Mouse (Mus musculus) right cerebral cortex, adult 18-20 months (tissue): ENCODE data around the gene Ace3.

Experiments used
- DNase-seq: peaks from one replicate; pipeline ENCODE4 v3.0.0; 2022; ENCODE audit warnings: mixed read lengths

Ace3 gene

DNA sequence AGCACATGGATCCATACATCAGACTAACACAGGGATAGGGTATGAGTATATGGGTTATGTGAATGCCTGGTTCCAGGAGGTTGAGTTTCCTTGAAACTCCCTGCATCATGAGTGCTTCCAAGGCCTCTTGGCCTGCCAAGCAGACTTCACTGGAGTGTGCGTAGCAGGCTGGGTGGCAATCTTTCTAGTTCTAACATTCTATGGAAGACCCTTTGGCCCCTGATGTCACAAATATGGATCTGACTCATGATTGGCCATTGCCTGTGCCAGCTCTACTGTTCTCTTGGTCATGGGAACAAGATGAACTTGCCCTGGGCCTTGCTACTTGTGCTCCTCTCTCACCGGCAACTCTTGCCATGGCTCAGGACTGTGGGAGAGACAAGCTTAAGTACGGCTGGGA is at the start of gene Ace3:
Ace3 (plus strand) TSS at position 301 of the 400 bp plus-strand sequence.
- no peak for DNase-seq

GRCm38 (mm10) chr11:105944770-105945672 is 49.5 kb upstream of the Ace3 start:
- no peak for DNase-seq

- DNase-seq: no peak
Measured at GRCm38 (mm10) chr11:105946694-105947154, 47.8 kb upstream of the Ace3 start.

DNA sequence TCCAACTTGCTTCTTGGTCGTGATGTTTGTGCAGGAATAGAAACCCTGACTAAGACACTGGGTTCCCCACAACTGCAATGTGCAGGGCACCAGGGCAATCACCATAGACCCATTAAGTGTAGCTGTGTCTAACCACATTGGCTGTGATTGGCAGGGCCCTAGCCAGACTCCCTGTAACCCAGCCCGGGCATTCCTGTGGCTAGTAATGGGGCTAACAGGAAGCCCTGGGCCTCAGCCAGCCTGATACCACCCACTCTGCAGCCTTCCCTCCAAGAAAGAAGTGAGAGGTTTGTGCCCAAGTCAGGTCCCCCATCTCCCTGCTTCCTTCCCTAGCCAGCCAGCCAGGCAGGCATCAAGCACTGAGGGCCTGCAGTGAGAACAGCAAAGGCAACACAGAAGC is 46.2 kb upstream of the Ace3 start:
- no peak for DNase-seq

DNA sequence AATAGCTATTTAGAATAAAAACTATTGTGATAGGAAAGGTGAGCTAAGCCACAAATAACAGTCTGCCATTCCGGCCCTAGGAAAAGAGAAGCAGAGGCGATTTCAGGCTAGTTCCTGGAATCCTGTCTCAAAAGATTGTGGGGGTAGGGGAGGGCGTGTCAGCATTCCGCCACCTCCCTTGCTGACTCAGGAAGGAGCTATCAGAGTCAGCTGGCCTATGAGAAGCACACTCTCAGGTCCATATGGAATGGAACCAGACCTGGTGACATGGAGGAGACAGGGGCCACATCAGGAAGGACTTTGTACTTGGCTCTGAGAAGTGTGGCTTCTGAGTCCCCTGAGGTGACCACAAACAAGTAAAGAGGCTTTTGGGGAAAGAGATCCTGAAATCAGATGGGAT is 44.0 kb upstream of the Ace3 start:
- no peak for DNase-seq

- no peak for DNase-seq
Measured at GRCm38 (mm10) chr11:105951601-105952044, 42.9 kb upstream of the Ace3 start.

- no peak for DNase-seq
Measured at GRCm38 (mm10) chr11:105952111-105952510, 42.4 kb upstream of the Ace3 start.

DNA sequence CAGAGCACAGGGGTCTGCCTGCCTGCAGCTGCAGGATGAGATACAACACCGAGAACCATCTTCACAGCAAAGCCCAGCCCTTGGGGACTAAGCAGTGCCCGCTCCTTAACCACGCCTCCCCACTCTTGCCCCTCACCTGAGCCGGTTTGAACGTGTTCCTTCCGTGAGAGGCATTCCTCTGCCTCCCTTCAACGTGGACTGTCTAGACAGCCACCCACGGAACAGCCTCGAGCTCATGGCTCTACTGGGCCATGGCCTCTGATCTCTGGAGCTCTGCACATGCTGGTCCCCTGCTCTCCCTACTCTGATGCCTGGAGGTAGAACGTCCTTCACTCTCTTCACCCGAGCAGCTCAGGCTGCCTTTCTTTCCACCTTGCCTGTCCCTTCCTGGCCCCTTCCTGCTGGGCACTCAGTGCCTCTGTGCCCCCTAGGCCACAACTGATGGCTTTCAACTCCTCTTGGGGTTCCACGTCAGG is 41.5 kb upstream of the Ace3 start, which contains the start of gene Cyb561:
Cyb561 (minus strand) TSS at position 426 of the 476 bp plus-strand sequence.
- no peak for DNase-seq

- no peak for DNase-seq
Measured at GRCm38 (mm10) chr11:105953402-105953801, 41.1 kb upstream of the Ace3 start.

DNA sequence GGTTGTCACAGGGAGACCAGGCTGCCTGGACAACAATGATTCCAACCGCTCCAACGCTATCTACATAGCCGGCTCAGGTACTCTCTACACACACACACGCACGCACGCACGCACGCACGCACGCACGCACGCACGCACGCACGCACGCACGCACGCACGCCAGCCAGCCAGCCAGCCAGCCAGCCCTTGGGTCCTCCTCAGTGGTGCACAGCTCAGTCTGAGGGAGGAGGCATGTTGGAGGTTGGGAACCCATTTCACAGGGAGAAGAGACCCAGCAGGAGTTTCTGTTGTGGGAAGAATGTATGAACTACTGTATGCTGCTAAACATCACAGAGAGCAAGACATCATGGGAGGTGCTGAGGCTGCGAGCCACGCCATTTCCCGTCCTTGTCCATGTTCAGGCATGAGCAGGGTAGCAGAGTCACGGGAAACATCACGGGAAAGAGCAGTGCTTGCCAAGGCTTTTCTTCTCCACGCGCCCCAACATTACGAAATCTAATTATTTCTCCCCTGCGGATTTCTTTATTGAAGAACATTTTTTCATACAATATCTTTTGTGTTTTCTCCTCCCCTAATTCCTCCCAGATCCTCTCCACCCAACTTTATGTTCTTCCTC is 38.6 kb upstream of the Ace3 start:
- DNase-seq: no peak

DNA sequence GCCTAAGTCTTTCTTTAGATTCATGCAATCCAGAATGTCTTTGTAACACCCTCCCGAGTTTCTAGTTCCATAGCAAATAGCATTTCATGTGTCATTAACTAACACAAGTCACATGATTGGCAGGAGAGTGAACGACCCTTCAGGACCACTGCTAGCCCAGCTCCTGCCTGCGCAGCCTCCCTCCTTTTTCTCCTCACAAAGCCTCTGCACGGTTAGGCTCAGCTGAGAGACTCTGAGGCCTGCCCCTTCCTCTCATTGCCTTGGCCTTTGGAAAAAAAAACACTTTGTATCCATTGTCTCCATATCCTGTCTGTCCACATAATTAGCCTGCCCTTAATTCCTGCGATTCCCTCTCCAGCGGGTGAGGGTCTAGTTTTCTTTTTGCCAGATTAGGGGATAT is 37.0 kb upstream of the Ace3 start:
- DNase-seq: no peak

- no peak for DNase-seq
Measured at GRCm38 (mm10) chr11:105958566-105958965, 35.9 kb upstream of the Ace3 start.

GRCm38 (mm10) chr11:105959355-105959754 is 35.1 kb upstream of the Ace3 start:
- peak; percentile 64 for DNase-seq

GRCm38 (mm10) chr11:105964691-105965090 is 29.8 kb upstream of the Ace3 start:
- no peak for DNase-seq

GRCm38 (mm10) chr11:105966288-105966687 is 28.2 kb upstream of the Ace3 start:
- no peak for DNase-seq

GRCm38 (mm10) chr11:105967741-105968574 is 26.5 kb upstream of the Ace3 start, which contains the start of gene Ace:
Ace (plus strand) TSS chr11:105967945.
- DNase-seq: no peak

DNA sequence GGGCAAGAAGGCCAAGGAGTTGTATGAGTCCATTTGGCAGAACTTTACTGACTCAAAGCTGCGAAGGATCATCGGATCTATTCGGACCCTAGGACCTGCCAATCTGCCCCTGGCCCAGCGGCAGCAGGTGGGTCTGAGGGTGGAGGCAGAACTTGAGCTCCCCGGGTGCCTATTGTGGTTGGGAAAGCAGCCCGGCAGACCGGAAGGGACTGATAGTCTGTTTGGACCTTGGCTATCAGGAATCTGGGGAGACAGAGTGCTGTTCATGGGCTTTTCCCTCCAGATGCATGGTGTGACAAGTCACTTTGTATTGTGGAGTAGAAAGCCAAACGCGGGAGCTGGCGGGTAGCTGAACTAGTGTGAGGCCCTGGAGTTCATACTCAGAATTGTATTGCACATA is 25.5 kb upstream of the Ace3 start:
- DNase-seq: no peak

DNA sequence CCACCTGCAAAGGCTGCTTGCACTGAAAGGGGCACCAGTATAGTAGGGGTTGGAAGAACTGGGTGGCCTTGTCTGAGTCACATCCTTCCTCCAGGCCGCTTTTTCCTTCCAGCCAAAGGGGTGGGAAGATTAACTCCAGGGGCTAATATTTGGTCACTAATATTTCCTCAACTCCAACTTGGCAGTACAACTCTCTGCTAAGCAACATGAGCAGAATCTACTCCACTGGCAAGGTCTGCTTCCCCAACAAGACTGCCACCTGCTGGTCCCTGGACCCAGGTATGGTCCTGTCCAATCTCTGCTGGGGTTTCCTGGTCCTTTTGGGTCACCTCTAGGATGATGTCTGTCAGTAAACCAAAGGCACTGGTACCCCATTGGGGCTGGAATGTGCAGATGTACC is 25.0 kb upstream of the Ace3 start:
- peak; percentile 24 for DNase-seq

GRCm38 (mm10) chr11:105974593-105974992 is 19.9 kb upstream of the Ace3 start:
- DNase-seq: no peak

- no peak for DNase-seq
Measured at GRCm38 (mm10) chr11:105975050-105975449, 19.4 kb upstream of the Ace3 start.

- DNase-seq: no peak
Measured at GRCm38 (mm10) chr11:105975636-105976035, 18.8 kb upstream of the Ace3 start.

GRCm38 (mm10) chr11:105978232-105978631 is 16.2 kb upstream of the Ace3 start:
- DNase-seq: no peak

DNA sequence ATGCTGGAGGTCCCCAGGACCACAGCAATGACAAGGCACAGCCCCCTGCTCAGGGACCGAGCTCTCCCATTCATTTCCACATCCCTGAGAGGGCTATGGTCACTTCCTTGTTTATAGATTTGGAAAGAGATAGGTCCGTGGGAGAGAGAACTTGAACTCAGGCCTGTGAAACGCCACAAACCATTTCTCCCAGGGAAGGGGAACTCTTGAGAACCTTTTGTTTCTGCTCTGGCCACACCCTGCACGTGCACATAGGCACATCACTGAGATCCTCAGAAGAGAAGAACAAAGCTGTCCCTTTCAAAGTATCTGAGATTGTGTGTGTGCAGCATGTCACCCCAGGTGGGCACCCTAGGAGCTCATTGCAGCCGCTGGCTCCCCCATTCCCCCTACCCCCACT is 15.8 kb upstream of the Ace3 start:
- no peak for DNase-seq
